Mouse (Mus musculus): Measurements from ENCODE around the gene Grk3.

Grk3 gene

DNA sequence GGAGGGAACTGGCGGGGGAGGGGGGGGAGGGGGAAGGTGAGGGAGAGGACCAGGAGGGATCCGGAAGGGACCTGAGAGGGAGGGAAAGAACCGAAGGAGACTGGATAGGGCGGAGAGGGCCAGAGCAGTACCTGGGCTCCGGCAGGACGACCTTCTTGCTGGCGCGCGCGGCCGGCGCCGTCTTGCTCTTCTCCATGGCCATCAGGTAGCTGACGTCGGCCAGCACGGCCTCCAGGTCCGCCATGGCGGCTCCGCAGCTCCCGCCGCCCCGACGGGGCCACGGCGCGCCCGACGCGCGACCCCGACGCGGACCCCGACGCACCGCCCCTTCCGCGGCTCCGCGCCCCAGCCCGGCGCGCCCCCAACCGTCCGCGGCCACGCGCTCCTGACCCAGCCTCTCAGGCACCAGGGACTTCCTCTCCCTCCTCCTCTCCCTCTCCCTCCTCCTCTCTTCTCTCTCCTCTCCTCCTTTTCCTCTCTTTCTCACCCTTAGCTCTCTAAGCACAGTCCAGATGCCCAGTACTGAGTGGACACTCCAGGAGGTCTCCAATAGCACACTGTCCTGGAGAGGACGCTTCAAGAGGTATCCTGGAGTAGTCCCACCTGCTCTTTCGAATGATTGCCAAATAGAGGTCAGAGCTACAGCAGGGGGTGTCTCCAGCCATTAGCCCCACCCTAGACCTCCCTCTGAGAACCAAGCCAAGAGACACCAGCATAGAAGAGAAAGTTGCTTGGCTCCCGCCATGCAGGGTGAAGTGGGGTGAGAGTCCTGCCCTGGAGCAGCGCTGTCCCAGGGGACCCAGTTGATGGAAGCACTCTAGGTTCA, at the start of gene Grk3:
TSS of gene Grk3 (minus strand) at position 556 of the 826 bp plus-strand sequence.
- DNase-seq (ENCODE audit: low spot score in 2 of 2): peak; percentile 32 to 44

GRCm38 (mm10) chr5:113054308-113054707, 38.7 kb upstream of the Grk3 start:
- DNase-seq (ENCODE audit: low spot score in 2 of 2): peak; percentile 60 to 72

- no peak for DNase-seq (ENCODE audit: low spot score in 2 of 2)
These were observed 35.1 kb upstream of the Grk3 start for GRCm38 (mm10) chr5:113050581-113051185.

DNA sequence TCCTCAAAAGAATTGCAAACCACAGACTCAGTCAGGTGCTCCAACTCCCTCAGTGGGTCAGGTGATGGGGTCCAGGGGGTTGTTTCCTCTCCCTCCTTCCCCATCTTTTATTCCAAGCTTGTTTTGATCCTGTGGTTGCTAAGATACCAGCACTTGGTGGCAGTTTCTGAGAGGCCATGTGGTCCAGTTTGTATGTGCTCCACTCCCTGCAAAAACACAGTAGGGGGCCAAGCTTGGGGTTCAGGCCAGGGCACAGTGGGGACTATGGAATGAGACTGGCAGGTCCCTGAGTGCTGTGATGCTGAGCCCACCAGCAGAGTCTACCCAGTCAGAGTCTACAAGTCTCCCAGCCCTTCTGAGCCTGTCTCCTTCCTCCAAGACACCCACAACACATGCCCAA, 34.3 kb upstream of the Grk3 start:
- DNase-seq (ENCODE audit: low spot score in 2 of 2): no peak

- no peak for DNase-seq (ENCODE audit: low spot score in 2 of 2)
These were observed 30.1 kb upstream of the Grk3 start for GRCm38 (mm10) chr5:113045511-113046273.

DNA sequence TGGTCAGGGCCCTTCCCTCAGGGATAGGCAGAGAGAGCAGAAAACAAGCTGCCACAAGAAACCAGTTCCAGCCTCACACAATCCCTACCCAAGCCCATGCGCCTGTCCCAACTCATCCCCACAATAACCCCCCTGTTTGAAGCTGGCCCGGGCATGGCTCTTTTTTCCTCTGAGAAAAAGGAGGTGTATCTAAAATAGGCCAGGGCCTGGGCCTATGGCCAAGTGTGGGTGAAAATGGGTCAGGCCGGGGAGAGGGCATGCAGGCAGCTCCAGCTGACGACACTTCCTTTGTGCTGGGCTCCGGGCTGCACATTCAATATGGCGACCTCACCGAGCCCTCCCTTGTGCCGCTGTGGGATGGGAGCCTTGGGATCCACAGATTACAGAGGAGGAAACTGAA, 27.9 kb upstream of the Grk3 start:
- DNase-seq (ENCODE audit: low spot score in 2 of 2): no peak

- DNase-seq (ENCODE audit: low spot score in 2 of 2): no peak
These were observed 26.0 kb upstream of the Grk3 start for GRCm38 (mm10) chr5:113041567-113042071.

DNA sequence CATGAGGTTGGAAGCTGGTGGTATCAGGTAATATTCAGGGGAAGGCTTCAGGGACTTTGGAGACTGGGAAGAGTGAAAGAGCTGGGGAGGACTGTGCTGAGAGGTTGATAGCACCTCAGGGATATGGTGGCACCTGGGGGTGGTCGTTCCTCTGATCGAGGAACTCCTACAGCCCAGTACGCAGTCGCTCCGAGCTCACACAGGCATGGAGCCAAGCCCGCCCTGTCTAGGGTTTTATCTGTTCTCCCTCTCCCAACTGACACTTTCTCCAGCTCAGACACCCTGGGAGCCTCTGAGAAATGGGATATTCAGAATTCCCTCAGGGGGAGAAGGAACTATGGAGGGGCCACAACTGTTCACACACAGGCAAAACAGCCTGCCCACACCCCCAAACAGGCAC, 25.2 kb upstream of the Grk3 start:
- no peak for DNase-seq (ENCODE audit: low spot score in 2 of 2)

- no peak for DNase-seq (ENCODE audit: low spot score in 2 of 2)
These were observed 23.0 kb upstream of the Grk3 start for GRCm38 (mm10) chr5:113038601-113039000.

GRCm38 (mm10) chr5:113035094-113036047, 19.8 kb upstream of the Grk3 start:
- peak in 1 of 2 experiments; percentile 36 for DNase-seq (ENCODE audit: low spot score in 2 of 2)

- DNase-seq (ENCODE audit: low spot score in 2 of 2): no peak
These were observed 15.7 kb upstream of the Grk3 start for GRCm38 (mm10) chr5:113031201-113031754.

DNA sequence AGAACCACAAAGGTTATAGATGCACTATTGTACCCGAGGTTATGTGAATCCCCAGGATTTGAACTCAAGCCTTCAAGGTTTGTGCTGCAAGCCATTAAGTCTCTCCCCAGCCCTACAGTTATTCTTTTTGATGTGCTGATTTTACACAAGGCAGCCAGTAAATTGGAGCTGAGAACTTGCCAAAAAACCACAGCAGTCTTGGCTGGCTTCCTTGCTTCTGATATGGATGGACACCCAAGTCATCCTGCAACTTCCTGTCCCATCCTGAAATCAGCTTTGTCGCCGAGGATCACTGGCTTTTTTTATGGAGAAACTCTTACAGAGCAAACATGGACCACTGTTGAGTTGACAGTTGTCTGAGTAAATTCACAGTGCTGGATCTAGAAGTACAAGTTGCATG, 14.5 kb upstream of the Grk3 start:
- DNase-seq (ENCODE audit: low spot score in 2 of 2): no peak

DNA sequence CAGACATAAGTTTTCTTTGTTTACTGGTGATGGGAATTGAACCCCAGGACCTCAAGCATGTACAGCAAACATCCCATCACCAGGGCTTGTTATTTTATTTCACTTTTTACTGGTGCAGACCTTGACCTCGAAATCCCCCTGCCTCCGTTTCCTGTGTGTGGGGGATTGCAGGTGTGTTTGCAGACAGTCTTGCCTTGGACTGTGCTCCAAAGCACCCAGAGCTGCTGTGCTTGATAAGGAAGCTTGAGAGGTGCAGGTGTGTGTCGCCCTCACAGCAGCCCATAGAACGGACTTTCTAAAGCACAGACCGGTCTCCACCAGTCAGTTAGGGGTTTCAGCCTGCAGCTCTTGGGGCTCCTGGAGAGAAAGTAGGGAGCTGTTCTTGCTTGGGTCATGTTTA, 11.1 kb upstream of the Grk3 start:
- DNase-seq (ENCODE audit: low spot score in 2 of 2): no peak

DNA sequence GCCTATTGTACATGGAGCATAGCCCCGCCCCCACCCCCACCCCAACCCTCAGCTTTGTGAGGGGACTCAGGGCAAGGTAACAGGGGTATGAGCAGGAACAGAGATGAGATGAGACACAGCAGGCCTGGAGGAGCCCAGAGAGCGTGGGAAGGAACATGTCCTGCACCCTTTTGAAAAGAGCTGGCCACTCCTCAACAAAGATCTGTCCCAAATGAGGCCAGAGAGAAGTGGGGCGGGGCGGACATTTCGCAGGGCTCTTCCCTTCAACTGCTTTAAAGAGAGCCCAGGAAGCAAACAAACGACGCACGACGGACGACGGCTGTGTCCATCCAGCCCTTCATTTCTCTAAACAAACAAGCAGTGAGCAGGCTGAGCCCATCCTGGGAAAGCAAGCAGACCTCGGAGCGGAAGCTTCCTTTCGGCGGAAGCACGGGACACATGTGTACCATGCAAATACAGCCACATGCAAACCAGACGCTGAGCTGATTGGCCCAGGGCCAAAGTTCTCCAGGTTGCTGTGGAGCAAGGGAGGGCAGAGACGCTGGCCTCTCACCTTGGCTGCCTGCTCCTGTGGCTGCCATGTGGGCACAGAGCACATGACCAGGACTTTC, 8.7 kb upstream of the Grk3 start:
- peak; percentile 50 to 55 for DNase-seq (ENCODE audit: low spot score in 2 of 2)

DNA sequence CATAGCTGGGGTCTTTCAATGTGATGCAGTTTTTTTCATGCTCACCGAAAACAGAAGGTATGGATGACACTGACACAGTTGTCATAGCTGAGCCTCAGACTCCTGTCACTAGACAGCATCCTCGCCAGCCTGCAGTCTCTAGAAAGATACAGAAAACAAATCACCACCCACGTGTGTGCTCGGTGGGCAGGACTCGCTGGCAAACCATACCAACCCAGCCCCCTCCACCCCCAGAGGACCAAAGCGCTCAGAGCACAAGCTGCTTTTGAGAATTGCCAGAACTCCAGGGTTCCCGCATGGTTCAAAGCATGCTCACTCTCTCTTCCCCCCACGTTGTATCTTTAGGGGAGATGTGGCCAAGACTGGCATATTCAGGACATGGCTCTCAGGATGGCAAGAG, 2.6 kb upstream of the Grk3 start:
- no peak for DNase-seq (ENCODE audit: low spot score in 2 of 2)

DNA sequence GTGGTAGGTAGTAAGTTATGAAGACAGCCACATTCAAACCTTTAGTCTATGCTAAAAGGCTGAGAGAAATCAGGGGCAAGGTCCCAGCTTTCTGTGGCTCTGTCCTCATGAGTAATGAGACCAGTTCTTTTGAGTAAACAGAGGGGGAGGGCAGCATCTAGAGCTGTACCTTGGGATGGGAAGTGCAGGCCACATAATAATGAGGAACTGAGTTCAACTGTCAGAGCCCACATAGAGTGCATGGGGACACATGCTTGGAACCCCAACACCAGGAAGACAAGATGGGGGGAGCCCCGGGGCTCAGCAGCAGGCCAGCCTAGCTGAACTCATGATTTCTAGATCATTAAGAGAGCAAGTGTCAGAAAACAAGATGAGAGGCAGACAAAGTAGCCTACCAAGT, 1.4 kb upstream of the Grk3 start:
- no peak for DNase-seq (ENCODE audit: low spot score in 2 of 2)

DNA sequence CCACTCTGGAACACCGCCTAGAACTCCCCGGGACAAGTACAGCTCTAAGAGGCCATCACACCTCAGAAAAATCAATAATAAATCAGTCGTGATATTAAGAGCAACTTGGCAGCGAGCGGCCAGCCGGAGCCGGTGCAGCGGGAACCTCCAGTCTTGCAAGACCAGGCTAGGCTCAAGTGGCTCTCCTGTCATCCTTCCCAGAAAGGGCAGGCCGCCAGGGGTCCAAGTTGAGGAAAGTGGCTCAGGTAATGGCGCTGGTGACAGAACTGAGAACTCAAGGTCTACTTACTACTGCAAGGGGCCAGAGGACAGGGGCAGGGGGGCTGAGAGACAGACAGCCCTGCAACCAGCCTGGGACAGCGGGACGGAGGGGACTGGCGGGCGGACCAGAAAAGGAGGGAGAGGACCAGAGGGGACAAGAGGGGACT, 769 bp downstream of the Grk3 start:
- DNase-seq (ENCODE audit: low spot score in 2 of 2): peak; percentile 35 to 58

- DNase-seq (ENCODE audit: low spot score in 2 of 2): no peak
These were observed 1.3 kb downstream of the Grk3 start for GRCm38 (mm10) chr5:113014111-113014807.

DNA sequence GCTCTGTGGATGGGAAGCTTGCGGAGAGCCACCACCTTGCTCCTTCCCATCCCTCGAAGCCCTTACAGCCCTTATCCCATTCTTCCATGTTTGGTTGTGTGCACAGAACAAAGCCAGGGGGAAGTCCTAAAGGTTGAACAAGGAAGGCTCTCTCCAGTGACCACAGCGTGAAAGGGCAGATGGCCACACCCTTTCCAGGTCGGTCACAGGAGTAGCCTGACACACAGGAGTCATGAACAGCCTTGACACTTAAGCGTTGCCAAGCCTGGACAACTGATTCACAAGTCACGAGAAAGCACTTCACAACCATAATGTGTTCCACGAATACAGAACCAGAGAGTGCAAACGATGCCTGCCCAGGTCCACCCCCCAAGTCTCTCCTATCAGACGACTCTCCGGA, 3.7 kb downstream of the Grk3 start:
- DNase-seq (ENCODE audit: low spot score in 2 of 2): no peak
